Mouse (Mus musculus) thymus, postnatal 10 days (tissue): ENCODE results near the gene Iars2.
A peak's percentile ranks its signal among the peaks of the same experiment; 100 is the strongest.
"Not testable (repeated sequence)": the region's sequence is repeated elsewhere in the genome, so short reads cannot be mapped to it uniquely, and the experiment has no call there.

ENCODE experiments used
- DNase-seq, 2 experiments: peaks; one replicate each; pipeline ENCODE4 v3.0.0; 2021; ENCODE audit warnings: low spot score in 2 of 2

The Iars2 gene

DNA sequence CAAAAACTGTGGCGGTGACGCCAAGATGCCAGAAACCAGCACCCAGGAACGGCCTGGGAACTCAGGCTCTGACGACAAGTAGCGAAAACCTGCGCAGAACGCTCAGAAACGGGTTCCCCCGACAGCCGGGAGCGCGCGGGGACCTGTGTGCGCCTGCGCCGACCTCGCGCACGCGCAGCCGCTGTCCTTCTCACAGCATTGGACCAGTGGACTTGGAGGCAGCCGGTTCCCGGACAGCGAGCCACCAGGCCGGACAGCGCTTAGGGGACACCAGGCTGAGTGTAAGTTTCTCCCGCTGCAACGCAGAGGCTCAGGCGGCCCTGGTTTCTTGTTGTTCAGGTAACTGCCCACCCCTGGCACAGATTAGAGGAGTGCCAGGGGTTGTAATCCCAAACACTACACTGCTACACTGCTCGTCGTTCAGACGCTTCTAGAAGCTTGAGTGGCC, 2.8 kb upstream of the Iars2 start, which contains the start of gene Bpnt1:
Bpnt1 (plus strand) TSS at position 167 of the 448 bp plus-strand sequence.
- DNase-seq: peak; percentile 45 to 66

DNA sequence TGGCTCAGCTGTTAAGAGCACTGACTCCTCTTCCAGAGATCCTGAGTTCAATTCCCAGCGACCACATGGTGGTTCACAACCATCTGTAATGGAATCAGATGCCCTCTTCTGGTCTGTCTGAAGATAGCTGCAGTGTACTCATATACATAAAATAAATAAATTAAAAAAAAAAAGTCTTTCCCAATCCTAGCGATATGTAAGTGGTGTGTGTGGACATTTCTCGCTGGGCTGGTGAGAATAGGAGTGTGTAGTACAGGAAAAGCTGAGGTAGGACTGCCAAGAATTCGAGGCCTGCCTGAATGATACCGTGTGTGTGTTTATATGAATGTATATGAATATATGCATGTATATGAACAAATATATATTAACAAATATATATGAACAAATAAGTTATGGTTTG, 2.2 kb upstream of the Iars2 start:
- no peak for DNase-seq

DNA sequence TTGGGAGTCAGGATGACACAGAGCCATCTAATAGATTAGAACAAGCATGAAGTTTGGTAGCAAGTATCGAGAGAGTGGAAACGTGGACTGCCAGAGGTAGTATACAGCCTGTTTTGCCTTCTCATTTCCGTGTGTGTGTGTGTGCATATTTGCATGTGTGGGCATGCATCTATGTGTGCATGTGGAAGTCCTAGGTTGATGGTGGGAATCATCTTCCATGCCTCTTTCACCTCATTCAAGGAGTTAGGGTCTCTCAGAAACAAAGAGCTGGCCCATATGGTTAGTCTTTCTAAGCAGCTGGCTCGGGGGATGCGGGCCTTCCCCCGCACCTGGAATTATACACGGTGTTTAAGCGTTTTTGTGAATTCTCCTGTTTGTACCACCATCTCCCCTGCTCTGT, 655 bp upstream of the Iars2 start:
- no peak for DNase-seq

DNA sequence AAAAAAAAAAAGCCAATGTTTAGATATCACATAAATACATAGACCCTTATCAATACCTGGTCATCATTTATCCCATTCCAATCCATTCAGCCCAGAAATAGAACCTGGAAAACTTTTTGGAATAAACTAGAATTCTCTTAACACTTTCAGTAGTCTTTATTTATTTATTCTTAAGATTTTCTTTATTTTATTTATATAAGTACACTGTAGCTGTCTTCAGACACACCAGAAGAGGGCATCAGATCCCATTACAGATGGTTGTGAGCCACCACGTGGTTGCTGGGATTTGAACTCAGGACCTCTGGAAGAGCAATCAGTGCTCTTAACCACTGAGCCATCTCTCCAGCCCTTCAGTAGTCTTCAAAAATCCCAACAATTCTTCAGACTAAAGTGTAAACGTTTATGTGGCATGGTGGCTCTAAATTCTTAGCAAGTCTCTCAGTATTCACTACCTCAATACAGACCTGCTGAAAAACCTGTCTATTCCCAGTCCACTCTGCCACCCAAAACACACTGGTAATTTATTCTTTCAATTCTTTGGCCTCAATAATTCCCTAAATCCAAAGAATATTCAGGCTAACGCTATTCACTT, 1.3 kb downstream of the Iars2 start:
- not testable (repeated sequence) for DNase-seq

DNA sequence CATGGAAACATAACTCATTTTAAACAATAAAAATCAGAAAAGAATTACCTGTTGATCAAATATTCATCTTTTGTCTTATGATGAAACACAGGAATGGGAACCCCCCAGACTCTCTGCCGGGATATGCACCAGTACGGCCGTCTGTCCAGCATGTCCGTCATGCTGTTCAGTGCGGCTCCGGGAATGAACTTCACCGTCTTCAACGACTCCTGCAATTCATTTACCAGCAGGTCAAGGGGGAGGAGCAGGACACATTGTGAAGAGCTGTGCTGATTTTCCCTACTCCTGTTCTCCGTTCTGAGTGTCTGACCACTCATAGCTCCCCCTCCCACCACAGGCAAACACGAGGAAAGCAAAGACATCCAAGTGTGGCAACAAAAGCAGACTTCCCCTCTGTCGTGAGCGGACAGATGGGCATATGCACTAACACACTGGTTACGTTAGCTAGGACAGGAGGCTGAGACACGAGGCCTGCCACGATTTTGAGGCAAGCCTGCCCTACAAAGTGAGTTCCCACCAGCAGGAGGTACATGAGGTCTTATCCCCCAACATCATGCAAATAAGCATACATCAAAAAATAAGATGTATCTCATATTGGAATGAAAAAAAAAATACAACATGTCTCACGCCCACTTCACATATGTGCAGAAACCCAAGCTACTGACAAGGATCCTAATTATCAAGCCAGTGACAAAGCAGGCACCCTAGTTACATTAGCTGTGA, 13.2 kb downstream of the Iars2 start:
- DNase-seq: no peak

DNA sequence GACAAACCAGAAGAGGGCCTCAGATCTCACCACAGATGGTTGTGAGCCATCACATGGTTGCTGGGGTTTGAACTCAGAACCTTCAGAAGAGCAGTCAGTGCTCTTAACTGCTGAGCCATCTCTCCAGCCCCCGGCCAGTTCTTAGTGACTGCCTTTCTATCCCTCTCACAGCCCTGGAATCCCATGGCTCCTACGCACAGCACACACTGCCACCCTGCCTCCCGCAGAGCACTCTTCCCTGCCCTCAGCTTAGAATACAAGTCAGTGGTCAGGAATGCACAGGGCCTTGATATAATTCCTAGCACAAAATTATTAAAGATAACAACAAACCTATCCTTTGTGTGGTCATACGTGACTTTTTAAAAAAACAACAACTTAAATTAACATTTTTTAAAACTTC, 14.7 kb downstream of the Iars2 start:
- DNase-seq: no peak

DNA sequence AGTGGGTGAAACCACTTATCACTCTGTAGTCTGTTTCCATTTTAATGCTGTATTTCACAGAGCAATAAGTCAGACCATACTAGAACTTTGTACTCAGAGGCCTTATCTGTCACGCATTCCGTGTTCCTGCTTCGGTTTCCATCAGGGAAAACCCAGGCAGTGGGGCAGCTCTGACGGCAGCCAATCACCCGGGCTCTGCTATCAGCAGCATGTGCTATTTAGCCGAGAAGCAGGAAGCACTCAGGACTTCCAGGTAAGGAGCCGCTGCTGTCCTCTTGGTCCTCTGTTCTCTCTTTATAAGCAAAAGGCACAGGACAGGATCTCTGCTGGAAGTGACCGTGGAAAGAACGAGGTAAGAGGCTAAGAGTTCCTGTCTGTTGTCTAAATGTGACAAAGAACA, 17.2 kb downstream of the Iars2 start:
- DNase-seq: no peak

DNA sequence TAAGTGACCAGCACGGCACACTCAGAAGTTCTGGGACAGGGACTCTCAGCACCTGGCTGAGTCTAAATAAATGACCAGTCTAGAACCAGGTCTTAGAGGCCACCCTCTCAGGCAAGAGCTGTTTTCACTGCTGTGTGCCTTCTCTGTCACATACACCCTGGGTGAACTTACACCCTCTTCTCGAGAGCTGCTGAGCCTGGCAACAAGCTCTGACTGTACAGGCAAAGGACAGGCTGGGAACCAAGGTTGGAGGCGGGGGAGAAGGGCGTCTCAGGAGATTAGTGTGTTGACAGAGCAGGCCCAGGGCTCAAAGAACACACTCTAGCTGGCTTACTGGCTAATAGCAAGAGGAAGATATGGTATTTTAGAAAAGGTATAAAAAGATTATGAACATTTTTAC, 20.3 kb downstream of the Iars2 start:
- DNase-seq: no peak

DNA sequence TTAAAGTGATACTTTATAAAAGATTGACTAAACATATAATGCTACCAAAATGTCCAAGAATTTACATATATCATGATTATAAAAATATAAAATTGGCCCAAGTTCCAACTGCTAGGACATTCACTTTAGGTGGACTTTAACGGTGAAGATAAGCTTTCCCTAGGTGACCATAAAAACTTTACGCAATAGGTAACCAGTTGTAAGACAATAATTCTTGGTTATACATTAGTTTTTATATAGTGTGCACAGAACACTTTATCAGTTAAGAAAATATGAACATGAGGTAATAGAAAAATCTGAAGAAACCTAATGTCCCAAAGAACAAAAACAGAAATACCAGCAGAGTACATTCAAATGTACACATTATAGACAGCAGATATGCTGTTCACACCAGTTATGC, 20.9 kb downstream of the Iars2 start:
- no peak for DNase-seq

DNA sequence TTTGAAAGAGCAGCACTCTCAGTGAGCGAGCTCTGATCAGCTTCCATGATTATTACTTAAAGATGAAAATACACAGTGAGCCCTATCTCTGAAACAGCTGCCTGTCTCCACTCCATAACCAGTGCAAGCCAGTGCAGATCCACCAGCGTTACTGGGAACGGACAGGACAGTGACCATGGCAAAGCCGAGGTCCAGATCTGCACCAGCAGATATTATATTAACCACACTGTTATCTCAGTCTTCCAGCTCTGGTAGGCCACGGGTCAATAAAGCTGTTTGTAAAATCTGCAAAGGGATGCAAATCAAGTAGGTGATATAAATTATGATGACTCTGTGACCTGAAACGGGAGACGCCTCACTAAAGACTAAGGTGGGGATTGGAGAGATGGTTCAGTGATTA, 21.6 kb downstream of the Iars2 start:
- DNase-seq: no peak

DNA sequence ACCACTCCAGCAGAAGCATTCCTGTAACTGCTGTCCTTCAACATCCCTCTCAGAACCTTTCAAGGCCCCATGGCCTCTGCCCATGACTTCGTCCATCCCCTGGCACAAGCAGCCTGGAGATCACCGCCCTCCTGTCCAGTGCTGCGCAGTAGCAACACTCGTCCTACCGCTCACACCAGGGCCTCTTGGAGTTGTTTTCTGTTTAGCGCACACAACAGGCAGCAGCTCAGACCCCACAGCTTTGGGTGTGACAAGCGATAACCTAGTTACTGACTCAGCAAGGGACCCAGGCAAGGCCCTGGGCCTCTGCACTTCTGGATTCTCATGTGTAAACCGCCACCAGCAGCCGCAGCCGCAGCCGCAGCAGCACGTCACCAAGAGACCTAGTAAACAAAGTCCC, 22.4 kb downstream of the Iars2 start:
- no peak for DNase-seq

DNA sequence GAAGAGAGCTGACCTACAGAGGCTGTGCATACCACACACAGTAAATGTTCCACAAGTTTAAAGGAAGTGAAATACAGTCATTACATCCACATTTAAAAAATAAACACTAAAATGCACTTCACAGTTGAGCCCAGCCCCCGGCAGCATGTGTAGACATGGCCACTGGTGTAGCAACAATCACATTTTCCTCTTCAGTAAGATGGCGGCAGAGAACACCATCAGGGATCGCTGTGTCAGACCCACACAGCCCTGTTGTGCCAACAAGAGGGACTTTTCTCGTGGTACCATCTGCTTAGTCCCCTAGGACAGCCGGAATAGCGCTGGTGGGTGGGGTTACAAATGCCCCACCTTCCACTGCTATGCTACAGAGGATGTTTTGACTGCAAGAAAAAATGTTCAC, 26.4 kb downstream of the Iars2 start:
- no peak for DNase-seq

DNA sequence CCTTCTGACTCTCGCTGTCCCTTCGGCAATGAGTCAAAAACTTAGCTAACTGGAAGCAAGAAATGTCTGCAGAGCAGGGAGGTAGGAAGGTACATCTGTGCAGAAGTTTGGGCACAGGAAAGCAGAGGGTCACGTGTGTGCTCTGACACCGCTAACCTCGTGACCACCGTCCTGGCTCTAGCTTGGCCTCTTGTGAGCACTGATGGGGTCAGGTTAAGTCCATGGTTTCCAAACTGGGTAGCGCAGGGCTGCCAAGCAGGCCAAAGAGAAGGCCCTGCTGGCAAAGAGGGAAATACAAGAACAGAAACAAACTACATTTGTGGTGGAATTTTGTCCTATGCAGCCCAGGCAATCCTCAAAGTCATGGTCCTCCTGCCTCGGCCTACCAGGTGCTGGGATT, 30.7 kb downstream of the Iars2 start:
- DNase-seq: no peak

DNA sequence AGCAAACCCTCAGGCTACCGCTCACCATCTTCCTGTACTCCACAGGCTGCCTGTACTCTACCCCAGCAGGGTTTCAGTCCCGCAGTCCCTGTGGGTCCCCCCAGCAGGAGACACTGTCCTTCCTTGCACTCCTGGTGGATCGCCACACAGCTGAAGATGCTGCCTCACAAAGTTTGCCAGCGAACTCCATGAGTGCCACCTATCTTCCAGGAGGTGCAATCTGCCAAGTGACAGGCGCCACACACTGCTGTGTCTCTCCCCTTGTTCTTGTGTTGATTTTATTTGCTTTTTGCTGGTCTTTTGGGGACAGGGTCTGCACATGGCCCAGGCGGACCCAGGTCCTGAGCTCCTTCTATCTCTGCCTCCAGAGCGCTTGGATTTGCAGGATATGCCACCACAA, 32.3 kb downstream of the Iars2 start:
- DNase-seq: no peak

DNA sequence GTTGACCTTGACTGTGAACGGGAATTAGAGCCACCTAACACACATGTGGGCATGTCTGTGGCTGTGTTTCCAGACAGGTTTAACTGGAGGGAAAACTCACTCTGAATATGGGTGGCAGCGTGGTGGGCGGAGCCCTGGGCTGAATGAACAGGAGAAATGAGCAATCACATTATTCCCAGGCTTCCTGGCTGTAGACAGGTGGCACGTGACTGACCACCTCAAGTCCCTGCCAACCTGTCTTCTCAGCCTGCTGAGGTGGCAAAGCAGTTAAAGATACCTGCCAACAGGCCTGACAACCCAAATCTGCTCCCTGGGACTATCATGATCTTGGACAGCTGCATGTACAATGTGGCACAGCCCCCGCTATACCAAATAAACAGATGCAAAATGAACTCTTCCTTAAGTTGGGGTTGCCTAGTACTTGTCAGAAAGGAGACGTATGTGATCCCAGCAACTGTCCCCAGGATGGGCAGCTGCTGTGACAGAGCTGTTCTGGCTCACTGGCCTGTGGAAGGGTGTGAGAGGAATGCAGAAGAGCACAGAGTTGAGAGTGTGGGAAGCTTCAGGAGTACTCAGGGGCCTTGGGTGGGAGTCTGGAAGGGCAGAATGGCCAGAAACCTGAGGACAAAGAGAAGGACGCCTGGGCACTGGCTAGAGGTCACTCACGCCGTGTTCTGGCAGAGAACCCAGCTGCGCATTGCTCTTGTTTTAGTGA, 36.4 kb downstream of the Iars2 start:
- no peak for DNase-seq

DNA sequence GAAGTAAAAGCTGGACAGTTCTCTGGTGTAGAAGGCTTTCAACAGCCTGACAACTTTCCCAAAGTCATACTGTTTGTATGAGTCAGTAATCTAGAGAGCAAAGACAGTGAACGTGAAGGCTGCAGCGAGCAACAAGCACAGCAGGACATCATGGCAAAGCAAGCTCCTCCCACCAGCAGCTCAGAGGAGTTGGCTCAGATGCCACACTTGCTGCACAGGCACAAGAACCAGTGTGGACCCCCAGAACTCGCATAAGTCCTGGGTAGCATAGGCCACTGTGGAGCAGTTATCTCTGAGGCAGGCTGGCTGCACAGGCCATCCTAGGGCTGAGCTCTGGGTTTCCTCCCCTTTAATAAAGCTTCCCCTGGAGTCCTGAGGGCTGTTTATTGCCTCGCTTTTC, 37.9 kb downstream of the Iars2 start:
- DNase-seq: no peak

DNA sequence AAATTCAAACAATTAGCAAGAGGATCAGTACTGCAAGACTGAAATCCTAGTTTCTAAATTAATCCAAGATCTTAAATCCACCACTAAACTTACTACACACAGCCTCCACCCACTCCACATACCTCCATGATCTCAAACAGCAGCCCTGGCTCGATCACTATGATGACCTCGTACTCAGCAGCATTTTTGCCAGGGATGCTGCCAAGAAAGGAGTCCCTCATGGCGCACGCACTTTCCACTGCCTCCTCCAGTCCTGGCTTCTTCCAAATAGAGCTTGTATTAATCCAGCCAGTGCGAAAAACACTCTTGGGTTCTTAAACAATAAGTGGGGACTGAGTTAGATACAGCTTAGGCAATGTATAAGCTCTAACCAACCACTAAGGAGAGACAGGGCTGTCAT, 40.0 kb downstream of the Iars2 start:
- DNase-seq: no peak

DNA sequence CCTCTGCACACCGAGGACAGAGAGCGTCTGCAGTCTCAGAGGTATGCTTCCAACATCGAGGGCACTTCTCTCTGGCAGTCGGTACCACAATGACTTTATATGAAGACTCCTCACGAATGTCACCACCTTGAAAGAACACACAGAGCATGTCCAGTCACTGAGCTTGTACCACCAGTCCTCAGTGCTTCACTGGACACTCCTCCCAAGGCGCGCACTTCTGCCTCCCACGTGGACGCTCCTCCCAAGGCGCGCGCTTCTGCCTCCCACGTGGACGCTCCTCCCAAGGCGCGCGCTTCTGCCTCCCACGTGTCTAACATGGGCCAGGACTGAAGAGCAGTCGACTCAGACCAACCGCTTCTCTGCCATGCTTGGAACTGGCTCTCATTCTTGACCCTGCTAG, 42.1 kb downstream of the Iars2 start:
- DNase-seq: no peak

DNA sequence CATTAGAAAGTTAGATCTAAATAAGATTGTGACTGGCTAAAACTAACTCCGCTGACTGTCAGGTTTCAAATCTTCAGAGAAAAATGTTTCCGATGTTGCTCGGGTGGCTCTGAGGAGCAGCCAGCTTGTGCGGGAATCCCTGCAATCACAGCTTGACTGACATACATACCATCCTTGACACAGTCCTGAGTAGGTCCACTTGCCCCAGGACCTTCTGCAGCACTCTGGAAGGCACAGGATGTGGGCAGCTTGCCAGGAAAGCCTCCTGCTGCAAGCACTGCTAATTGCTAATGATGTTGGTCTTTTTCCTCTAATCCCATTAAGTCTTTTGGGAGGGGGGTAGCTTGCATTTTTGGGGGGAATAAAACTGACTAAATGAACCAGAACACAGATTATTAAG, 44.0 kb downstream of the Iars2 start:
- no peak for DNase-seq

DNA sequence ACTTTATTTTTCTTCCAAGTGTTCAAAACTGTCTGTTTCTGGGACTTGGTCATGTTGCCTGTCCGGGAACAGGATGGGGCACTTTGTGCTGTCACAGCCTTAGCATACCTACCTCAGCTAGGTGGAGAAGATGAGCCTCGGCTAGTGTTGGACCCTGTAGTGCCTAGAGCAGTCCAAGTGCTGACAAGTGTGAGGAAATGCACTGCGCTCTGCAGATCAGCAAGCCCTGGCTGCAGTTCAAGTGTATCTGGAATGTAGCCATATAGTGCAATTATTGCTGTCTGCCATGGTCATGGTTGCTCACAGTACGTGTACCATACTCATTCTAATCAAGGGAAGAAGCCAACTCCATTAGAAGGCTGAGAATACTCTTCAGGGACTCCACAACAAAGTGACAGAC, 44.5 kb downstream of the Iars2 start:
- DNase-seq: no peak

DNA sequence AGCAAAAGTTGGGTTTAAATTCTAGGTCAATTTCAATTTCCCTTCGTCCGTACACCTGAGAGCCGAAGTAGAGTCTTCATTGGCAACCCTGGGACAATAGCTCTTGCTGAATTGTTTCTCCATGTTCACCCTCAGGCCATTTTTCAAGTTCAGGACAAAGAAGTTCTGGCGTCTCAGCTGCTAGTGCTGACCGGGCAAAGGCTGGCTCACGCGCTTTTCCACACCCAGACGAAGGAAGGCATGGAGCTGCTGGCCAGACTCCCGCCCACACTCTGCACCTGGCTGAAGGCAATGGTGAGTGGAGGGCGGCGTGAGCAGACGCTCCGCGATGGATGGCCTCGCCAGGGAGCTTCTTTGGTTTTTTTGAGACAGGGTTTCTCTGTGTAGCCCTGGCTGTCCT, 45.9 kb downstream of the Iars2 start:
- no peak for DNase-seq

DNA sequence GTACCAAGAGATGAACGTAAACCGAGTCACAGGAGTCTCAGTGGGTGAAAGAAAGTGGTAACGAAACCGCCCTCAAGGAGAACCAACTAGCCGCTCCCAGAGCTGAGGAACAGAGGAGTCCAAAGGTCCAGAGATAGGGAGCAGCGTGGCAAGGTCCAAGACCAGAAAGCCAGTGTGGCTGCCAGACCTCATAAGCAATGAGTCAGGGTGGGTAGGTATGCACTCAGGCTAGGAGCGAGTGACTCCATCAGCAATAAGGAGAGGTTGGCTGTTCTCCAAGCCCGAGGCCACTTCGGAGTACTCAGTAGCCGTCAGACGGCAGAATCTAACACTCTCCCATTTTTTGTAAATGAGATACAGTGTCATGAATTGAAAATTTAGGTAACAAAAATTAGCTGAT, 46.4 kb downstream of the Iars2 start:
- no peak for DNase-seq

DNA sequence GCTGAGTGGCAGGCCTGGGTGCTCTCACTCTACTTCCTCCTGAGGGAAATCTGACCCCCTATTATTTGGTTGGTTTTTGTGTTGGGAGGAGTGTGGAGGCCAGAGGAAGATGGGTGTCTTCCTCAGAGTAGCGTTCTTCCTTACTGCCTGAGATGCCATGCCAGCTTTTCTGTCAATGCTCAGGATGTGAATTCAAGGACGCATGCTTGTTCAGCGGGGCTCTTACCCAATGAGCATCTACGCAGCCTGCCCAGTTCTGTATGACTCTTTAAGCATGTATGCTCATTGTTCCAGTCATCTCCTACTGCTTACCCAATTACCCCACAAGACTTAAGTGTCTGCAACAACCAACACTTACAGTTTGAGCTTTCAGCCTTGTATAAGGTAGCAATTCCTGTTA, 48.6 kb downstream of the Iars2 start:
- no peak for DNase-seq
